Mouse (Mus musculus) liver, adult 2 months (tissue): Measurements from ENCODE around the gene Hip1.

ENCODE experiments used
- CTCF ChIP-seq: fragments of 200-500 bp; IDR thresholded peaks from 2 replicates; pipeline ENCODE4 v1.5.1; 2011; ENCODE audit warnings: low read depth, low read length, control low read depth
- POLR2A ChIP-seq: fragments of 200-500 bp; IDR thresholded peaks from 2 replicates; pipeline ENCODE4 v1.6.1; 2011; ENCODE audit warnings: low read length, control low read depth; ENCODE audit not compliant: insufficient read depth; ENCODE audit errors: extremely low read depth

DNA sequence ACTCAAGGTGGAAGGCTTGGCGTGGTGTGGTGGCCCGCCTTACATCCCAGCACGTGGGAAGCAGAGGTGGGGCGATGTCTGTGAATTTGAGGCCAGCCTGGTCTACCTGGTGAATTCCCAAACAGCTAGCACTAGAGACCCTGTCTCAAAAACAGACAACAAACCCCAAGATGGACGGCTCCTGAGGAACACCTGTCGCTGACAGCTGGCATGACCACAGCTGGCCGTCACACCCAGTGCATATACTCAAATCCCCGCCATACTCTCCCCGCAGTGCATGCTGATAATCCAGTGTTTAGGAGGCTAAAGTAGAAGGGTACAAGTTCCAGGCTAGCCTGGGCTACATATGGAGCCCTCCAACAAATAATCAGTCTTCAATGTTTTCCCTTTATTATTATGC, 88.4 kb downstream of the Hip1 start:
- TF ChIP-seq POLR2A (no peak), CTCF (no peak)
